Mouse (Mus musculus): ENCODE measurements at regions not wholly inside any gene's neighbourhood (a gene's known extent, or its start where the extent isn't known, plus 50 kb on each side); places are given as distances from the start of the nearest gene placed in this dataset.

DNA sequence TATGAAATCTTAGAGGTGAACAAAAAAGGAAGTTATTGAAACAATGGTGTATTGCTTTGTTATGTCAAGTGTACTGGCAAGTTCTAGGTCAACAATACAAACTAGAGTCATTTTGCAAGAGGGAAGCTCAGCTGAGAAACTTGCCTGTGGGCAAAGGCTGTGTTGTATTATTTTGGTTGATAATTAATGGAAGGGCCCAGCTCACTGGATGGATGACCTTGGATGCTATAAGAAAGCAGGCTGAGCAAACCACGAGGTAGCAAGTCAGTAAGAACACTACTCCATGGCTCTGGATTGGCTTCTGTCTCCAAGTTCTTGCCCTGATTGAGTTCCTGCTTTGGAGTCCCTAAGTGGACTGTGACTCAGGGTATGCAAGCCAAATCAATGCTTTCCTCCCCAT lies 91.1 kb upstream of the Vav3 start:
- TF ChIP-seq GATA1 (IDR thresholded peaks at IDR 0.05; ENCODE audit: borderline replicate concordance, low read length) (no peak), FLI1 (IDR thresholded peaks at IDR 0.05; ENCODE audit: low read length) (no peak)
